Mouse (Mus musculus): Measurements from ENCODE around the gene Smap2.

The Smap2 gene

DNA sequence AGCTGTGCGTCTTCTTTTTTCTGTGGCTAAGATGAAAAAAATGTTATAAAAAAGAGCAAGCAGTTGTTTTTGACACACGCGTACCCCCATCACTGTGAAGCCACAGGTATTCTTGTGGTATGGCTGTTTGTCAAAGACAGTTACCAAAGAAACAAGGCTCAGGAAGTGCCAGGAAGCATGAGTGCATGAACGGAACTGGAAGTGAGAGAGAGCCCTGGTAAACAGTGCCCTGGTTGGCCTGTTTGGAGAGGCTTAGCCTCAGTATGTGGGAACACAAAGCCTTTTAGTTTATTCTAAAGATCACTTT is 41.7 kb downstream of the Smap2 start:
- DNase-seq (ENCODE audit: low read depth) = peak; percentile 76

DNA sequence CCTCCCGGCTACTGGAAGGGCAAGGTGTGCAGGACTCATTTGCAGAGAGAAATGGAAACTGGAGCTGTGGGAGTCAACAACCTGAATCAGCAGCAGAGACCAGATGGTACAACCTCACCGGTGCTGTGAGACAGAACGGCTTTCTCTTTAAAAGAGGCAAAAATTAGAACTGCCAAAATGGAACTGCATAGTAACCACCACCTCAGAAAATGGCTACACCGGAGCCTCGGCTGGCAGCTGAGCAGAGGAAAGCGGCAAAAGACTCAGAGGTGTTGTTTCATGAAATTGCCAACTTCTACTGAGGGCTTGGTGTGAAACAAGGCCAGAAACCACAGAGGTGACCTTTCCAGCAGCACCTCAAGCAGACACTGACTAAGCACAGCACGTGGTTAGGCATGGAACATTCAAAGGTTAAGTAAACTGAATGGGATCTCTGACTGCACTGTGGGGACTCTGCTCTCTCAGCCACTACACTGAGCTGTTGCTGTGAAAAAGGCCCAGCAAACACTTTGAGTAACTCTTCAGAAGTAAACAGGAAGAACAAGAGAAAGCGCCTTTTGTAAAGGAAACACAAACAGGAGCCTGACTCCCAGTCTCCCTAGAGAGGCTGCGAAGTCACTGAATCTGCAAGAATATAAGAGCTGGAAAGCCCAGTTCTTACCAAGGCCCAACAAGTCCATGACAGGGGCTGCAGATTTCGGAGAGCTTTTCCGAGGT is 42.2 kb downstream of the Smap2 start:
- DNase-seq (ENCODE audit: low read depth) = peak; percentile 69

DNA sequence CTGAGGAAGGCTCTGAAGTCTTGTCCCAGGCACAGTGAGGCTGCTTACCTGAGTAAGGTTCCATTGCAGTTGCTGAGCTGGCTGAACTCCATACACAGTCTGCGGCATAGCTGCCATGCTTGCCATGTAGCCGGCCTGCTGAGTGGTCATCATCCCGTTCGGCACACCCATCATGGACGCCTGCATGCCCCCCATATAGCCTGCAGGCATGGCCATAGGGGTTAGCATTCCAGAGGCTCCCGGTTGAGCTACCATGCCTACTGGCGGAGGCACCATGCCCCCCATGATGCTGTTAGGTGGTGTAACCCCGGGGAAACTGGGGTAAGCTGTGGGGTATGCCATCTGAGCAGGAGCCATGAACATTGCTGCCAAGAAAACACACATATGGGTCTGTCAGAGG is 45.2 kb downstream of the Smap2 start:
- DNase-seq (ENCODE audit: low read depth) = no peak

DNA sequence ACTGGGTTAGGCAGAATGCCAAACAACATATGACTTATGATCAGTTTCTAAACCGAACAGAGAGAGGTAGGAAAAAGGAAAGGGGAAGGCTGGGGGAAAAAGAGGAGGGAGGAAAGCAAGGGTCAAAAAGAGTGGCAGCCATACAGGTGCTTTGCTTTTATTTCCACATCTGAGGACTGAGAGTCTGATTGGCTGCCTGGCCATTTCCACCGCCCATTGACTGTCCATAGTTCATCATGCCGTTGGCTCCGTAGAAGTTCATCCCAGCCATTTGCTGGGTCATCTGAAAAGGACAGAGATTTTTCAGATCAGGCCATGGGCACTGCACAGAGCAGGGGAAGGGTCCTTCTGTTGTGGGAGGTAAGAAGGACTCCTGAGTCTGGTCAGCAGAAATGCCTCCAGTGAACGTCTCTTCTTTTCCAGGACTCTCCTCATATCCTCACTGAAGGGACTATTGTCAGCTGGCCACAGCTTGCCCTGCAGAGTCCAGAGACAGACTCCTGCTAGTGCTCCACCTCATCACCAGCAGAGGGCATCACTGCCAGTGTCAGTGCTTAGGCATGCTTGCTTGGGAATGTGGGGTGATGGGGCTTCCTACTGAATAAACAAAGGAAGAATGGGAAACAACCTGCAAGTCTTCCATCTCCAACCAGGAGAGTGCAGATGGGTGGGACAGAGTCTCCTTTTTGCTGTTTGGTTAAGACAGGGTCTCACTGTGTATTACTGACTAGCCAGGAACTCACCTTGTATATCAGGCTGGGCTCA is 47.5 kb downstream of the Smap2 start:
- DNase-seq (ENCODE audit: low read depth) = peak; percentile 69

DNA sequence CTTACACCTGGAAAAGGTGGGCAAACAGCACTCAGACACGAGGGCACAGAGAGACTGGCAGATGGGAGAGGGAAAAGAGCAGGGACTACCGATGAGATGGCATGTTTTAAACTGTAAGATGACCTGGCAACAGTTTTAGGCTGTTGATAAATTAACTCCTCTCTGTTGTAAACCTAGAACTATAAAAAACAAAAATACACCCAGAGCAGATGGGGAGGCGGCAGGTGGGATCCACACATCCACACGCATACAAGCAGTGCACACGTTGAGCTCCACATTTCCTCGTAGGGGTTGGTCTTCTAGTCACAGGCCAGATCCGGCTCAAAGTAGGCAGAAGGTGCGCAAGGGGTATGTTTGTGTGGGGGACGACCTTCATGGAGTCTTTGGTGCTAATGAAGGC is 48.6 kb downstream of the Smap2 start:
- DNase-seq (ENCODE audit: low read depth) = no peak

DNA sequence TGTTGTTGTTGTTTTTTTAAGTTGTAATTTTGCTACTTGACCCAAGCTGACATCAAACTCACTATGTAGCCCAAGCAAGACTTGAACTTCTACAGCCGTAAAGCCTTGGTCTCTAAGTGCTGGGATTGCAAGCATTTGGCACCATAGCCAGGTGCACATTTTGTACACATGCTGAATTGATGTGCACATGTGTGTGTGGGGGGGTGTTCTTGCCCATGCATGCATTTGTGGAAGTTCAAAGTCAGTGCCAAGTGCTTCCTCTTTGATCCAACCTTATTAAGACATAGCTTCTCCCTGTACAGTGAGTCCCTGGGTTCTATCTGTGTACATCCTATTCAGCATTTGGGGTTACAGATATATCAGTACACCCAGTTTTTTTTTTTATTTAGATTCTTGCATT is 61.5 kb downstream of the Smap2 start:
- DNase-seq (ENCODE audit: low read depth) = no peak

DNA sequence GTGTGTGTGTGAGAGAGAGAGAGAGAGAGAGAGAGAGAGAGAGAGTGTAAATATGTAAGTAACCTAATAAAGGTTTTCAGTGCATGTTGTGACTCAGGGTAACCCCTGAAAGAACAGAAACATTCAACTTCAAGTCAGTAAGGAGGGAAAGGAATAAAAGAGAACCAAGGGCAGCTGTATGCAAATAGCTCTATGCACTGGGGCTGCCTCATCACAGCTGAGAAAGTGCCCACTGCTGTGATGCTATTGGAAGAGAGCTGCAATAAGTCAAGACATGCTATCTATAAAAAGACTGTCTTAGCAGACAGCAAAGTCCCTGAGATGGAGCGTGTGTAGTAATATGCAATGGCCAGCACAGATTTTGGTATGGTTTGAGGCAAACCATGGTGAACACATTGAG is 63.4 kb downstream of the Smap2 start:
- no peak for DNase-seq (ENCODE audit: low read depth)

DNA sequence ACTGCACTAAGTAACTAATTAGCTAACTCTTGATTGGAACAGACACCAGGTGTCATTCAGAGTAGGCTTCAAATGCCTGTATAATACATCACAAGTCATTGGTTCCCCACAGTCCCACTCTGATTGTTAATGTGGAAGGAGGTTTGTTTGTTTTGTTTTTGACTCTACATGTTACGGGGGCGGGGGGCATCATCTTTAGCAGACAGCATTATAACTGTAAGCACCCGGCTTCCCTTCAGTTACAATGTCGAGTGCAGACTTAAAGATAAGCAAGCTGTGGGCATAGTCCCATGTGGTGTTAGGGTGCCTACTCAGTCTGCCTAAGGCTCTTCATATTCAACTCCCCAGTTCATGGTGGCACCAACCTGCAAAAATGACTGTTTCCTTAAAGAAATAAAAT is 64.0 kb downstream of the Smap2 start:
- no peak for DNase-seq (ENCODE audit: low read depth)

DNA sequence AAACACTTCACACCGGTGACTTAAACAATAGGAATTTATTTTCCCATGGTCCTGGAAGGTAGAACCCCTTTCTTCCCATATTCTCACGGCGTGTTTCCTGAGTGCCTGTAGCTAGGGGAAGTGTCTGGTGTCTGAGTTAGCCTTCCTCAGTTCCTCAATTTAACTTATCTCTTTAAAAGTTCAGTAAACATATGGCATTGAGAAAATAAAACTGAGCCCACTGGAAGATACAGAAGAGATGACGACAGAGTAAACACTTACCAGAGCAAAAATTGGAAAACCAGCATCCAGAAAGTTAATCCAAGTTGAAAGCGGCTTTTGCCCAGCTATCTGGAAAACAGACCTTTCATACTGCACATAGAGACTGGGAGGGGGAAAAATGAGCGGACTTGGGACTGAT is 64.9 kb downstream of the Smap2 start:
- peak; percentile 35 for DNase-seq (ENCODE audit: low read depth)

DNA sequence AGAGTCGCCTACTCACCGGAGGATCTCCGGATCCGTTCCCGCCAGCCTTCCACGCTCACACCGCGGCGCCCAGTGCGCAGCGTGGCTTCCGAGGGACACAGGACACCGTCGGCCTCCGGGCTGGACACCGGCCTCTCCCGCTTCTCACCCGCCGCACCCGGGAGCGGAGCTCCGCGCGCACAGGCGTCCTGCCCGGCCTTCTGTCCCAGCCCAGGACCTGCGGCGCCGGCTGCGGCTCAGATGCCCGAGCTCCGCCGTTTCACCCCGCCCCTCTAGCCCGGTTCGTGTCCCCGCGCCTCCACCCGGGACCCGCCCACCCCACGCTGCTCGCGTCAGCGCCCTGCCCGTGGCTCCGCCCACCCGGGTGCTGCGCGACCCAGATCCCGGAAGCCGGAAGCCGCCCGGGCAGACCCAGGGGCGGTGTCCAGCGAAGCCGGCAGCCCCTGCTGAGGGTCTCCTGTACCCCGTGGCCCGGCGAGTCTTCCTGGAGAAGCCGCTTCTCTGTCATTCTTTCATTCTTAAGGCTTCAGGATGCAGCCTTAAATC is 65.5 kb downstream of the Smap2 start, which contains the start of gene Zfp69:
Gene Zfp69, minus strand, starts transcription at position 272 of the 546 bp plus-strand sequence.
- peak; percentile 97 for DNase-seq (ENCODE audit: low read depth)

DNA sequence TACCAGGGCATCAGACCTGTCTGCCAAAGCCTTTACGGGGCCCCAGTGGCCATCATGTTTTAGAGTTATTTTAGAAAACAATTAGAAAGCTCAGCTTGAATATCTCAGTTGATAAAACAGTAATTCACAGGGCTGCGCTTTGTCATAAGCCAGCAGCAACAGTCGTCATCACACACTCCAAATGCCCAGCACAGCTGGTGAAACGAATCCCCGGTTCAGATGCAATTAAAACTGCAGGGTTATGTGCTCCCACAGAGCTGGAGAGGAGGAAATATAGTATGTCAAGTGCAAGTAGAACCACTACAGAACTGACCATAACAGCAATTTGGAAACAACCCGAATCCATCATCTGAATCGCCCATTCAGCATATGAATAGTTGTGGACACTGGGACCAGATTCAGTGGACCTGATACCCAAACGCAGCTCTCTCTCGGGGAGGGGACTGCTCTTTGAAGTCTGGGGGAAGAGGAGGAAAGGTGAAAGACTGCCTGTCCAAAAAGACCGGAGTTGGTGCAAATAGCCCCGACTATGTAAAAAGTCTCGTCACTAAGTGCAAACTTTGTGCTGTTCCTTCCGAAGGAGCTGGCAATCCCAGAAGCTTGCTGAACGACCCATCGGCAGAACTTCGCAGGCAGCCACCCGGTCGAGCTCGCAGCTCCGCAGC is 66.2 kb downstream of the Smap2 start:
- peak; percentile 34 for DNase-seq (ENCODE audit: low read depth)

DNA sequence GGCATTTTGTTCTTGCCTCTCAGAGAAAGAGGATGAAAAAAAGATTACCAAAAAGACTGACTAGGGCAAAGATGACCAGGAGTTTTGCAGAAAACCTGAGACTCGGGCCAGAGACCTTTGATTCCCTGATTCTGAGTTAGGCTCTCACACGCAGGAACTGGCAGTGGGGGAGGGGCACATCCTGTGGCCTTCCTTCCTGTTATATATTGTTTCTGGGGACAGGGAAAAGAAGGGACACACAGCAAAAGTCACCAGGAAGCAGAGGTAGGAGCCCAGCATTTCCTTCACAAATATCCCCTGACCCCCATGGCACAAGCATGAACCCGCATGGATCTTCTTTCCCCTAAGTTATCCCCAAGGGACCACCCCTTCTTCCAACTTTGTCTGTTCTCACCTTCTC is 68.1 kb downstream of the Smap2 start:
- DNase-seq (ENCODE audit: low read depth) = no peak

DNA sequence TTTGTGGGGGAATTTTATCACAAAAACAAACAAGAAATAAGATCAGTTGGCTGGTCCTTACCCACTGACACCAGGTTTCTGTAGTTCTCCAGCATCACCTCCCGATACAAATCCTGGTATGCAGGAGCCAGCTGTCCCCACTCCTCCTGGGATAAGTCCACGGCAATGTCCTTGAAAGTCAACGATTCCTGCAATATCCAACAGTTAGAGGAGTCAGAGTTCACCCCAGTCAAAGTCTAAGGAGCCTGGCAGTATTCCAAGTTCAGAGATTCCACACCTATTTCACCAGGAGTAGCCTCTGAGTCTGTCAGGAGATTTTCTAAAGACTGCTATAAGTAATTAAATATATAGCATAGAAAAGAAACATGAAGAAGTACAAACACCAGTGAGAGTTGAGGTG is 82.0 kb downstream of the Smap2 start:
- DNase-seq (ENCODE audit: low read depth) = no peak

DNA sequence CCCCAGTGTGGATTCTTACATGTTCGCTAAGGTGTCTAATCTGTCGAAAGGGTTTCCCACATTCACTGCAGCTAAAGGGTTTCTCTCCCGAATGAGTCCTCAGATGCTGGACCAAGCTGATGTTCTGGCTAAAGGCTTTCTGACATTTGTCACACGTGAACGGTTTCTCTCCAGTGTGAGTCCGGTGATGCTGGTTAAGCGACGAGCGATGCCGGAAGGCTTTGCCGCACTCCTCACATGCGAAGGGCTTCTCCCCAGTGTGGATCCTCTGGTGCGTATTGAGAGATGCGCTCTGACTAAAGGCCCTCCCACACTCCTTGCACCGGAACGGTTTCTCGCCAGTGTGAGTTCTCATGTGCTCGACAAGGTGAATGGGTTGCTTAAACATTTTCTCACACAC is 86.3 kb downstream of the Smap2 start:
- DNase-seq (ENCODE audit: low read depth) = no peak

DNA sequence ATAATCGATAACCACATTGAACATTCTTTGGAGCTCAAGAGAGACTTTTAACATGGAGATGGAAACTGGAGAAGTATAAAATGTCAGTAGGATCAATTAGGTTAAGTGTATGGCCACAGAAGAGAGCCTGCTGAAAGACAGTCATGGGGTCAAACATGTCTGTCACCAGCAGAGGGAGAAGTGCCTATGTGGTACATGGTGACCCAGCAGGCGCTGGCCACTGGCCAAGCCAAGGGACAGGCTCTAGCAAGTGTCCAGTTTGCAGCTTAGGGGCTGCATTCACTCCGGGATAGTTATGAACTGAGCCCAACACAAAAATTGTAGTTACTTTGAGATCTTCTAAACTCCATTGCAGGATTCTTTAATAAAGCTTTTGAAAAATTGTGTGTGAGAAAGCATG is 88.4 kb downstream of the Smap2 start:
- DNase-seq (ENCODE audit: low read depth) = peak; percentile 24

DNA sequence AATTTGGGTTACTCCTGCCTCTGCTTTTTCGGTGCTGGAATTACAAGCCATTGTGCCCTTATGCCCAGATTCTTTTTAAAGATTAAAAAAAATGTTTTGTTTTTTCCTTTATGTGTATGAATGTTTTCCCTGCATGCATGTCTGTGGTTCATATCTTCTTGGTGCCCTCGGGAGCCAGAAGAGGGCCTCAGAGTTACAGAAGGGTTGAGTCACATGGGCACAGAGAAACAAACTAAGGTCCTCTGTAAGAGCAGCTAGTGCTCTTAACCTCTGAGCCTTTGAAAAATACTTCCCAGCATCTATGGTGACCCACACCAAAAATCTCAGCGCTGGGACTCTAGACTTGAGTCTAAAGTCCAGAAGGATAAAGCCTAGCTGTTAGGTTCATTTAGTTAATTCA is 91.7 kb downstream of the Smap2 start:
- DNase-seq (ENCODE audit: low read depth) = peak; percentile 75

DNA sequence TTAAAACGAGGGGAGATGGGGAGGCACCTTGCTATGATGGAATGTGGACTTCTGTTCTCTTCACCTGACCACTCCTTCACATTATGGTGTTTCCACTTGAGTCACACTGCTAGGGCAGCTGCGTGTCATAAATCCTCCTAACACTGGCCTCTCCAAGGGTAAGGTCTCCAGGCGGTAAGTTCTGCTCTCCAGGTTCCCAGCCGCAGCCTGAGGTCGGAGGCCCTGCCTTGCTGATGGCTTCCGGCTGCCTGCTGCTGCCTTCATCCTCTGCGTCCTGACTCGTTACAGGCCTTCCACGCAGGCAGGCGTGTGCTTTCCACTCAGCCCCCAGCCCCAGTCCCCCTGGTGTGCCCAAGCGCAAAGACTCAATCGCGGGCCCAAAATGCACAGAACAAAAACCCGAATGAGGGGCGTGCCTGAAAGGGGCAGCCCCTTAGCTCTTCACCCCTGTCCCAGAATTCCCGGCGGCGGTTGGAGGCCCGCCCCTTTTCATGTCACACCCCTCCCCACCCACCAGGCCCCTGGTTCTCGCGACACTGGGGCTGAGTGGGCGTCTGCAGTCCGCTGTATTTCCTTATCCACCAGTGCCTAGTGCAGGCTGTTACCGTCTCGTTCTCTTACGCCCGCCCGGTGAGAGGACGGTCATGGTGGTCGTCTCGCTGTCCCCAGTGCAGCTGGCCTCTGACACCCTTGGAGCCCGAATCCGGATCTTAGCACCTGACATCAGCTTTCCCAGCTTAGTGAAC is 92.3 kb downstream of the Smap2 start, which contains the start of gene Exo5:
Gene Exo5, minus strand, starts transcription at position 464 of the 746 bp plus-strand sequence.
- DNase-seq (ENCODE audit: low read depth) = peak; percentile 98

DNA sequence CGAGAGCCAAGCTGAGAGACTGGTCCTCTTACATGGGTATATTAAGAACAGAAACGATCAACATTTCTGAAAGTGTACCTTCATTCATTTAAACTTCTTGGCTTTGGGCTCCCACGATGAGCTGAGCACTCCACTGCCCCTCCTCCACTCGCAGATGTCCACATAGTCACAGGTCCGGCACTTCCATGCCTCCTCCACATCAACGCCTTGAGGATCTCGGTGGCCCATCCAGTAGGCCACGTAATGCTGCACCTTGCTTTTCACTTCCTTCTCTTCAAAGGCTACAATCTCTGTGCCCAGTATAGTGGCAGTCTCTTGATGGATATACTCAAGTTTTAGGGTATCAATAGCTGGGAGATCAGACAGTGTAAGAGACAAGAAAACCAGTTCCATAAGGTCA is 95.6 kb downstream of the Smap2 start:
- DNase-seq (ENCODE audit: low read depth) = no peak
